Mouse (Mus musculus): Measurements from ENCODE around the gene Ghrh. TPM values are rescaled to one million over a fixed set of nuclear protein-coding genes. Genes with fewer than 3 reads are reported as not detected.
"Not testable (repeated sequence)": the region's sequence is repeated elsewhere in the genome, so short reads cannot be mapped to it uniquely, and the experiment has no call there.

The Ghrh gene
- total RNA-seq (2021), result not detected

DNA sequence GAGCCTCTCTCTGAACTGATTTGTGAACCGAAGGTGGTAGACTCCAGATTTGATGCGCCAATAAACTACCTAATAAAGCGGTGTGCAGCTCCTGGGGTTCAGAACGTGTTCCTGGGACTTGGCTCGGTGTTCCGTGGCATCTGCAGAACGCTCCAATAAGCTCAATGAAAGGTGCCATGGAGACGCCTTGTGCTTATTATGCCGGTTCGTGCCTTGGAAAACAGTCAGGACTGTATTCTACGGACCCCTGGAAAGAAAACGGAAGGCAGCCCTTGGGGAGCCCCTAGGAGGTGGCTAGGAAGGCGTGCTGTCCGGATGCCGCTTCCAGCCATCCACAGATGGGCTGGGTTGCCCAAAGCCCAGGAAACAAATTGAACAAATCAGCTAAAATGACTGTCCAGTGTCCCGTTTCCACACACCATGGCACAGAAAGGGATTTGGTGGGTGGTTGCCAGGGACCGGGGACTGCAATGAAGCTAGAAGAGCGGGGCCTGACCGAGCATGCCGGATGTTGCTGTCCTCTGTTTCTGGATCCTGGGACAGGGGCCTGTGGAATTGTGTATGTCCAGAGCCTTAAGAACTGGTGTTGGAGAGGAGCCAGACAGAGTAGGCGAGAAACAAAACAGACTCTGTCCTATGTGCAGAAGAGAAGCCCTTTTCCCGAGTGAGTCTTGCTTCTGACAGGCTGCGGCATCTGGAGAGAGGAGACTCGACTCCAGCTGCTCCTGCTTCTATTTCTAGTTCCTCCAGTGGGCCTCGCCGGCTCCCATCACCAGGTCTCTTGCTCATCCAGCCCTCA lies at the start of gene Ghrh:
TSS of gene Ghrh (minus strand) at position 146 of the 799 bp plus-strand sequence.
- DNase-seq, result peak; percentile 26 to 31
- intact Hi-C loops (cut with DNase I), result no loop called here

DNA sequence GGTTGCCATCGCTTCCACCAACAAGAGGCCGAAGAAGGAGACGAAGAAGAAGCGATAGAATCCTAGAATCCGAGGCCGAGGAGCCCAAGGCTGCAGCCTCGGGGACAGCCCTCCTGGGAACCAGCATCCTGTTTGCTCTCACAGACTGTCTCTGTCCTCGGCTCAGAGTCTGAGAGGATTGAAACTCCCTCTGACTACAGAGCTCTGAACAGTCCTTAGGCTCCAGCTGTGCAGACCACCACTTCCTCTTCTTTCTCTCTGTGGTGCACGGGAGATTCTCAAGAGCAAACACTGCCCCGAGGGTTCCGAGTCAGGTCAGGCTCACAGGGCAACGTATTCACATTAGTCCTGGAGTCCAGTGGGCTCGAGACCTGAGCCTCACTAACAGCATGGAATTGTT lies 48.7 kb upstream of the Ghrh start:
- DNase-seq, result no peak
- intact Hi-C loops (cut with DNase I), result no loop called here

DNA sequence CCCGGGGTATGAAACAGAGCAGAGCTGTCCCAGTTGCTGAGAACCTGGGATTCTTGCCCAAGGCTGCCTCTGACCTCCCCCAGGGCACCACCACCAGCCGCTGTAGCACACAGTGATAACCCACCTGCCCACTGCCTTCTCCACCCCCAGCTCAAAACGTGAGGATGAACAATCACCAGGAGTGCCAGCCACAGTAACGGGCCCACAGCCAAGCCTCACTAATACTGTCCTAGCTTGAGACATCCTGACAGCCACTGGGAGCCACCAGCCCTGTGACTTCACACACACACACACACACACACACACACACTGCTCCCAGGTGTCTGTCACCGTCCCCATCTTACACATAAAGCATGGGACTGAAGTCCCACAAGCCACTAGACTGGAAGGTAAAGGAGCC lies 48.1 kb upstream of the Ghrh start:
- no peak for DNase-seq
- intact Hi-C loops (cut with DNase I), result no loop called here

DNA sequence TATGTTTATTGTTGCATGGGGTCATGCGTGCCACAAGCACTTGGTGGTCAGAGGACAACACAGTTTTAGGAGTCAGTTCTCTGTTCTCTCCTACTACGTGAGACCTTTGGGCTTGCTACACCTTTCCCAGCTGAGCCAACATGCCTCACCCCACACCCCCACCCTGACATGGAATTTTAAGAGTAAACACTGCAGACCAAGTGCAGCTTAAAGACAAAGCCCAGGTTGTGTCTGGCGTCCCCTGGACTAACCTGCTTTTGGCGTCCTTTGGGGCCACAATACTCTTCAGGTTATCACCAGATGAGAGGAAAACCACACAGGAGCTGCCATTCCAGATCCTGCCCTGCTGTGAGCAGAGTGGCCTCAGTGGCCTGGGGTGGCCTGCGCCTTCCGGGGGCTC lies 47.6 kb upstream of the Ghrh start:
- no peak for DNase-seq
- intact Hi-C loops (cut with DNase I), result no loop called here

GRCm38 (mm10) chr2:157393549-157393948 lies 46.2 kb upstream of the Ghrh start:
- intact Hi-C loops (cut with DNase I), result no loop called here
- no peak for DNase-seq

DNA sequence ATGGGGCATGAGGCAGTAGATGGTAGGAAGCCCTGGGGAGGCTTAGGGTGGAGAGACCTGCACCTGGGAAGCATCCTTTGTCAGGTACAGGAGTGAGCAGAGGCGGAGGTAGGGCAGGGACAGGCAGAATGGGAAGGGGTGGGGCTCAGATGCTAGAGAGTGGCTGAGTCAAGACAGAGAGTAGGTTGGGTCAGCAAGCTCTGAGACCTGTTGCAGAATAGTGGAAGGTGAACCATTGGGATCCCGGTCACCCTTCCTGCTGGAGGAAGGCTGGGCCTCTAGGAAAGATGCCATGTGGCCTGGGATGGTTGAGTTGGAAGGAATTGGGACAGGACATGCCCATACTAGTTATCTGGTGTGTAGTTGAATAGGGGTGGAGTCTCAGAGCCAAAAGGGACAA lies 45.0 kb upstream of the Ghrh start:
- intact Hi-C loops (cut with DNase I), result no loop called here
- no peak for DNase-seq

GRCm38 (mm10) chr2:157389591-157389921 lies 42.2 kb upstream of the Ghrh start:
- intact Hi-C loops (cut with DNase I), result no loop called here
- DNase-seq, result no peak

GRCm38 (mm10) chr2:157388901-157389590 lies 41.7 kb upstream of the Ghrh start:
- intact Hi-C loops (cut with DNase I); DNase-seq: not testable (repeated sequence)

- DNase-seq, result no peak
- intact Hi-C loops (cut with DNase I), result no loop called here
Observed at GRCm38 (mm10) chr2:157384836-157385235, 37.5 kb upstream of the Ghrh start.

GRCm38 (mm10) chr2:157376995-157377394 lies 29.7 kb upstream of the Ghrh start:
- DNase-seq, result no peak
- intact Hi-C loops (cut with DNase I), result no loop called here

GRCm38 (mm10) chr2:157375794-157376757 lies 28.8 kb upstream of the Ghrh start:
- no peak for DNase-seq
- intact Hi-C loops (cut with DNase I), result no loop called here

GRCm38 (mm10) chr2:157375051-157375450 lies 27.7 kb upstream of the Ghrh start:
- intact Hi-C loops (cut with DNase I), result no loop called here
- DNase-seq, result no peak

DNA sequence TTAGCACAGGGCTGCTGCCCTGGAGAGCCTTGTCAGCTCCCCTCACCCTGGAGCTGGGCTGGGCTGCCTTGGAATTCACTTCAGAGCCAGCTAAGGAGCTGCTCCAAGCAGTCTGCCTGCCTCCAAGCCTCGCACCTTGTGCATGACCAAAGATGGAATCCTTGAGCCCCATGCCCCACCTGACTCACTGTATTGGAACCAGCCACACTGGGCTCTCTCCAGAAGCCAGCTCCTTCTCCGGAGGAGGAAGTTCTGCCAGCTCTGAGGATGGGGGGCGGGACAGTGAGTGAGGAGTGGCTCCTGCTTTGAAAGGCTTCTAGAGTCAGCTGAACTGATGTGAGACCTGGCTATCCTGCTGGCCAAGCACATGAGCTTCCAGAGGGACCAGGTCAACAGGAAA lies 26.4 kb upstream of the Ghrh start:
- intact Hi-C loops (cut with DNase I), result no loop called here
- peak; percentile 12 to 24 for DNase-seq

- intact Hi-C loops (cut with DNase I), result no loop called here
- no peak for DNase-seq
Observed at GRCm38 (mm10) chr2:157371696-157372095, 24.4 kb upstream of the Ghrh start.

DNA sequence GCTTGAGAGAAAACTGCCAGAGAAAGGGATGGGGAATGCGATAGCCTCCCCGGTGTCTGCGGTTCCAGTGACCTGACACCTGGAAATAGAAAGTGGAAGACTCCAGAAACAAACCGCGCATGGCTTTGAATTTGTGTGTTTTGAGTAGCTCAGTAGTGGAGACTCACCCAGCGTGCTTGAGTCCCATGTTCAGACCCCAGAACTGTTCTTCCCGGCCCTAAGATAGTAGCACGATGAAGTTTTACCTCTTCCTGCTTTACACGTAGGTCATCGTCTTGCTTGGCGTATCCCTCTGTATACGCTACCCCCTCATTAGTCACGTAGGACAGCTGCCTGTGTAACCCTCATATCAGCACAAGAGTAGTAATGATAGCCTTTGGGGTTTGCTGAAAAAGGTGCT lies 20.7 kb upstream of the Ghrh start:
- intact Hi-C loops (cut with DNase I), result loop anchor here (10.0 kb wide), 1 partner anchor 367 kb away; the partner anchor contains the start of gene Ctnnbl1
- no peak for DNase-seq

DNA sequence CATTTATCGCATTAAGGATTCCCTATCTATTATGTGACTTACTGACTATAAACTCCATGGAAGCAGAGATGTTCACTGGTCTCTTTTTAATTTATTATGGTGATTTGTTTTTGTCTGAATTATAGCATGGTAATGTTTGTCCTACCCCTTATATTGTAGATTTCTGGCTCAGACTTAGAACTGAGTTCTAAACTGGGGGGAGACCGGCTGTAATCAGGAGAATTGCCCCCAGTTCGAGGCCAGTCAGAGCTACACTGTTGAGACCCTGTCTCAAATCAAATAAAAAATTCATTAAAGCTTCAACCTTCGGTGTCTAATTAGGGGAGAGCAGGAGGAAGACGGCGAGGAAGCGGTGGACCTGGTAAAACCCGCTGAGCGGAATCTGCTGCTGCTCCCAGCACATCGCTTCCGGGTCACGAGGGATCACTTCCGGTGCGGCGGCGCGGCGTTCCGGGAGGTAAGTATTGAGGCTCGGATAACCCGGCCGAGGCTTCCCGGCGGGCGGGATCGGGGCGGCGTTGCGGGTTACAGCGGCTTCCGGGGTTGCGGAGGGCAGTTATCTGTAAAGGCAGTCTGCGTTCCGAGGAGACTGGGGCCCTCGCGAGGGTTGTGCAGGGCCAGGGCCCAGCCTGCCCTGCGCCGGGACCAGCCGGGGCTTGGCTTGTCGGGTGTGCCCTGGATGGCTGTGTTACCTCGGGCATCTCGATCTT lies 20.0 kb upstream of the Ghrh start, which contains the start of gene Manbal:
TSS of gene Manbal (plus strand) at position 411 of the 710 bp plus-strand sequence.
- intact Hi-C loops (cut with DNase I), result loop anchor here (10.0 kb wide), 1 partner anchor 367 kb away; the partner anchor contains the start of gene Ctnnbl1
- peak; percentile 98 to 99 for DNase-seq

DNA sequence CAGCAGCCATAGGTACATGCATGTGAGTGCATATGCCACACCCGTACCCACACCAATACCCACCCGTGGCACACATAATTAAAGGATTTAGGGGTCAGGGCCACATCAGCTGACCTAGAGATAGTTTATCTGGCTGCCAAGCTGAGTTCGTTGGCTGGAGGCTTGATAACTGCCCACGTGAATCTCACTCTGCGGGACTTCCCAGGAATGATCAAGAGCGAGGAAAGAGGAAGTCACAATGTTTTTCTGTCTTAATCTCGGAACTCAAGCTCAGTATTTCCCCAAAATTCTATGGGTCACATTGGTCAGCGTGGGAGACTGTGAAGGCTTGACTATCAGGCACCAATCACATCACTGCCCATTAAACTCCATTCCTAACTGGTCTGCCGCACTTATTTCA lies 19.5 kb upstream of the Ghrh start:
- DNase-seq, result peak in 1 of 2 experiments; percentile 12
- intact Hi-C loops (cut with DNase I), result loop anchor here (10.0 kb wide), 1 partner anchor 368 kb away; the partner anchor contains the start of gene Ctnnbl1

GRCm38 (mm10) chr2:157363031-157363430 lies 15.7 kb upstream of the Ghrh start:
- intact Hi-C loops (cut with DNase I), result loop anchor here (10.0 kb wide), 1 partner anchor 372 kb away; the partner anchor contains the start of gene Ctnnbl1
- DNase-seq, result no peak

DNA sequence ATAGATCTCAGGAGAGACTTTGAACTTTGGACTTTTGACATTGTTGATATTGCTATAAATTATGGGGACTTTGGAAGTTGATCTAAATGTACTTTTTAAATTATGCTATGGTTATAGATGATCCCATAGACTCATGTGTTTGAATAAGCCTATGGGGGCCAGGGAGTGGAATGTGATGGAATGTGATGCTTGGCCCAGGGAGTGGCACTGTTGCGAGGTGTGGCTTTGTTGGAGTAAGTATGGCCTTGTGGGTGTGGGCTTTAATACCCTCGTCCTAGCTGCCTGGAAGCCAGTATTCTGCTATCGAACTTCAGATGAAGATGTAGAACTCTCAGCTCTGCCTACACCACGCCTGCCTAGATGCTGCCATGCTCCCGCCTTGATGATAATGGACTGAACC lies 12.7 kb upstream of the Ghrh start:
- intact Hi-C loops (cut with DNase I), result loop anchor here (10.0 kb wide), 1 partner anchor 375 kb away; the partner anchor contains the start of gene Ctnnbl1
- DNase-seq, result no peak

- intact Hi-C loops (cut with DNase I), result no loop called here
- DNase-seq, result no peak
Observed at GRCm38 (mm10) chr2:157354106-157354505, 6.8 kb upstream of the Ghrh start.

Data from heart, postnatal 36 days (tissue).